Mouse (Mus musculus) forebrain, embryonic 14.5 days (tissue): ENCODE measurements at regions not wholly inside any gene's neighbourhood (a gene's known extent, or its start where the extent isn't known, plus 50 kb on each side); places are given as distances from the start of the nearest gene placed in this dataset.

Experiments used
- ATAC-seq: fragments of 200-750 bp; cut with Nextera tagmentation; 2 replicates; pipeline ENCODE4 v1.8.0; 2017; ENCODE audit warnings: mild to moderate bottlenecking, moderate library complexity
- DNase-seq: peaks from one replicate; pipeline ENCODE4 v3.0.0-alpha.2; 2015; ENCODE audit warnings: low spot score
- H3K27ac ChIP-seq: fragments of 300-500 bp; sonication (generic); 2 replicates; pipeline ENCODE4 v1.5.1; 2014; ENCODE audit warnings: low read depth, mild to moderate bottlenecking, control low read depth, low read length, moderate library complexity
- H3K27me3 ChIP-seq: fragments of 300-500 bp; sonication (generic); replicated peaks from 2 replicates; pipeline ENCODE4 v1.6.1; 2014; ENCODE audit warnings: low read length, control low read depth, mixed read lengths; ENCODE audit not compliant: control insufficient read depth, insufficient read depth
- H3K36me3 ChIP-seq: fragments of 300-500 bp; sonication (generic); 2 replicates; pipeline ENCODE4 v1.6.1; 2014; ENCODE audit warnings: low read length, control low read depth; ENCODE audit not compliant: control insufficient read depth, insufficient read depth
- H3K4me1 ChIP-seq: fragments of 300-500 bp; sonication (generic); 2 replicates; pipeline ENCODE4 v1.6.1; 2014; ENCODE audit warnings: antibody characterized with exemption, low read length, control low read depth; ENCODE audit not compliant: control insufficient read depth, insufficient read depth
- H3K4me2 ChIP-seq: fragments of 300-500 bp; sonication (generic); 2 replicates; pipeline ENCODE4 v1.6.1; 2014; ENCODE audit warnings: mild to moderate bottlenecking, control low read depth, low read length
- H3K4me3 ChIP-seq: fragments of 300-500 bp; sonication (generic); 2 replicates; pipeline ENCODE4 v1.5.1; 2014; ENCODE audit warnings: low read depth, low read length, control low read depth
- H3K9ac ChIP-seq: fragments of 300-500 bp; sonication (generic); 2 replicates; pipeline ENCODE4 v1.6.1; 2014; ENCODE audit warnings: mild to moderate bottlenecking, low read length, control low read depth, moderate library complexity
- H3K9me3 ChIP-seq: fragments of 300-500 bp; sonication (generic); replicated peaks from 2 replicates; pipeline ENCODE4 v1.6.1; 2016; ENCODE audit warnings: low read length, control low read depth, mixed read lengths; ENCODE audit not compliant: control insufficient read depth
- whole genome bisulfite sequencing: fragments of 180-500 bp; shearing (Covaris S2); extraction: QIAGEN DNeasy Blood & Tissue Kit; methylation state at CpG from one replicate; pipeline ENCODE4 v1.1.7; 2014; 5-methylcytosine and 5-hydroxymethylcytosine counted together

GRCm38 (mm10) chr9:88068322-88068721 is 258.7 kb upstream of the Nt5e start:
- WGBS = 90% methylated on average over 8 of the region's 8 CpGs
- Histone ChIP-seq H3K4me1 (peaks cover 16% of the 10 kb centered on the region), H3K36me3 (no peaks in the 10 kb centered on the region), H3K9me3 (no peaks in the 10 kb centered on the region), H3K27ac (no peak overlapping the region), H3K27me3 (no peaks in the 10 kb centered on the region), H3K4me3 (no peak overlapping the region), H3K9ac (no peak overlapping the region), H3K4me2 (no peak overlapping the region)
- ATAC-seq = 0 out of 2 replicates have a peak, but pooled peaks have one; percentile 2
- DNase-seq = peak; percentile 7

- H3K4me2 ChIP-seq = no peak overlapping the region
- 58% methylated on average over 15 of the region's 15 CpGs for WGBS
- no peaks in the 10 kb centered on the region for H3K36me3 ChIP-seq
- H3K4me3 ChIP-seq = no peak overlapping the region
- no peak overlapping the region for H3K9ac ChIP-seq
- H3K27me3 ChIP-seq = no peaks in the 10 kb centered on the region
- DNase-seq = peak; percentile 85
- no peaks in the 10 kb centered on the region for H3K9me3 ChIP-seq
- peaks cover 16% of the 10 kb centered on the region for H3K4me1 ChIP-seq
- no peak overlapping the region for H3K27ac ChIP-seq
- peak; percentile 84 for ATAC-seq
Observed at GRCm38 (mm10) chr9:88068881-88069304, 258.1 kb upstream of the Nt5e start.

GRCm38 (mm10) chr9:88069834-88070233 is 257.2 kb upstream of the Nt5e start:
- WGBS = 89% methylated on average over 13 of the region's 13 CpGs
- H3K27ac ChIP-seq = no peak overlapping the region
- no peak for ATAC-seq
- H3K4me2 ChIP-seq = no peak overlapping the region
- no peak overlapping the region for H3K9ac ChIP-seq
- no peak overlapping the region for H3K4me3 ChIP-seq
- H3K9me3 ChIP-seq = no peaks in the 10 kb centered on the region
- H3K36me3 ChIP-seq = no peaks in the 10 kb centered on the region
- H3K27me3 ChIP-seq = no peaks in the 10 kb centered on the region
- peaks cover 7% of the 10 kb centered on the region for H3K4me1 ChIP-seq
- no peak for DNase-seq

GRCm38 (mm10) chr9:88073165-88073564 is 253.8 kb upstream of the Nt5e start:
- peak; percentile 50 for ATAC-seq
- H3K9me3 ChIP-seq = no peaks in the 10 kb centered on the region
- WGBS = 11% methylated on average over 6 of the region's 6 CpGs

GRCm38 (mm10) chr9:88073579-88073978 is 253.4 kb upstream of the Nt5e start:
- ATAC-seq (no peak), DNase-seq (no peak)
- H3K9me3 ChIP-seq = no peaks in the 10 kb centered on the region
- 85% methylated on average over 7 of the region's 7 CpGs for WGBS
- H3K36me3 ChIP-seq = no peaks in the 10 kb centered on the region
- H3K27ac ChIP-seq = no peak overlapping the region
- H3K9ac ChIP-seq = no peak overlapping the region
- no peaks in the 10 kb centered on the region for H3K27me3 ChIP-seq
- H3K4me3 ChIP-seq = no peak overlapping the region
- H3K4me1 ChIP-seq = no peaks in the 10 kb centered on the region
- H3K4me2 ChIP-seq = no peak overlapping the region

More at GRCm38 (mm10) chr9:88073165-88073564, 253.8 kb upstream of the Nt5e start:
- no peaks in the 10 kb centered on the region for H3K36me3 ChIP-seq
- H3K4me1 ChIP-seq = no peaks in the 10 kb centered on the region
- no peaks in the 10 kb centered on the region for H3K27me3 ChIP-seq
- H3K4me3 ChIP-seq = no peak overlapping the region
- H3K9ac ChIP-seq = no peak overlapping the region
- H3K4me2 ChIP-seq = no peak overlapping the region
- H3K27ac ChIP-seq = no peak overlapping the region
- peak; percentile 68 for DNase-seq

GRCm38 (mm10) chr9:88082931-88083479 is 244.0 kb upstream of the Nt5e start:
- Histone ChIP-seq H3K36me3 (no peaks in the 10 kb centered on the region), H3K9ac (no peak overlapping the region), H3K4me3 (no peak overlapping the region), H3K27me3 (no peaks in the 10 kb centered on the region), H3K4me2 (no peak overlapping the region), H3K27ac (no peak overlapping the region), H3K4me1 (no peaks in the 10 kb centered on the region), H3K9me3 (no peaks in the 10 kb centered on the region)
- no peak for ATAC-seq
- 71% methylated on average over 5 of the region's 5 CpGs for WGBS
- no peak for DNase-seq

- Histone ChIP-seq H3K4me1 (no peaks in the 10 kb centered on the region), H3K9ac (no peak overlapping the region), H3K36me3 (no peaks in the 10 kb centered on the region), H3K27ac (no peak overlapping the region), H3K4me2 (no peak overlapping the region), H3K27me3 (no peaks in the 10 kb centered on the region), H3K9me3 (no peaks in the 10 kb centered on the region), H3K4me3 (no peak overlapping the region)
- no peak for ATAC-seq
- DNase-seq = no peak
- 96% methylated on average over 11 of the region's 11 CpGs for WGBS
Observed at GRCm38 (mm10) chr9:88085181-88085816, 241.7 kb upstream of the Nt5e start.

GRCm38 (mm10) chr9:88085866-88086265 is 241.1 kb upstream of the Nt5e start:
- DNase-seq (no peak), ATAC-seq (no peak)
- Histone ChIP-seq H3K27ac (no peak overlapping the region), H3K4me1 (no peaks in the 10 kb centered on the region), H3K9me3 (no peaks in the 10 kb centered on the region), H3K4me2 (no peak overlapping the region), H3K4me3 (no peak overlapping the region), H3K36me3 (no peaks in the 10 kb centered on the region), H3K27me3 (no peaks in the 10 kb centered on the region), H3K9ac (no peak overlapping the region)
- WGBS = 86% methylated on average over 3 of the region's 3 CpGs

- Histone ChIP-seq H3K9me3 (no peaks in the 10 kb centered on the region), H3K27ac (no peak overlapping the region), H3K4me3 (no peak overlapping the region), H3K4me1 (no peaks in the 10 kb centered on the region), H3K36me3 (no peaks in the 10 kb centered on the region), H3K9ac (no peak overlapping the region), H3K27me3 (no peaks in the 10 kb centered on the region), H3K4me2 (no peak overlapping the region)
- DNase-seq = no peak
- 79% methylated on average over 8 of the region's 8 CpGs for WGBS
- ATAC-seq = no peak
Observed at GRCm38 (mm10) chr9:88091781-88092527, 235.0 kb upstream of the Nt5e start.
